Mouse (Mus musculus): ENCODE measurements around the gene Pogz.
"Not testable (repeated sequence)": the region's sequence is repeated elsewhere in the genome, so short reads cannot be mapped to it uniquely, and the experiment has no call there.

The Pogz gene

GRCm38 (mm10) chr3:94917816-94918361, 80.5 kb downstream of the Pogz start:
- peak; percentile 90 for DNase-seq

GRCm38 (mm10) chr3:94918845-94919244, 81.5 kb downstream of the Pogz start:
- DNase-seq = no peak

GRCm38 (mm10) chr3:94921104-94921503, 83.7 kb downstream of the Pogz start:
- DNase-seq = no peak

GRCm38 (mm10) chr3:94922333-94922732, 85.0 kb downstream of the Pogz start:
- DNase-seq = no peak

- DNase-seq = no peak
Observed at GRCm38 (mm10) chr3:94924688-94925087, 87.3 kb downstream of the Pogz start.

- not testable (repeated sequence) for DNase-seq
Observed at GRCm38 (mm10) chr3:94926301-94926736, 89.0 kb downstream of the Pogz start.

GRCm38 (mm10) chr3:94928979-94929378, 91.6 kb downstream of the Pogz start:
- DNase-seq = not testable (repeated sequence)

- DNase-seq = peak; percentile 71
Observed at GRCm38 (mm10) chr3:94930386-94931266, 93.3 kb downstream of the Pogz start.

GRCm38 (mm10) chr3:94931427-94932082, 94.2 kb downstream of the Pogz start:
- DNase-seq = not testable (repeated sequence)

Data from kidney, postnatal 14 days (tissue).